Comparison of ENCODE assay signal across 16 mouse cellular contexts in the genomic region with DNA sequence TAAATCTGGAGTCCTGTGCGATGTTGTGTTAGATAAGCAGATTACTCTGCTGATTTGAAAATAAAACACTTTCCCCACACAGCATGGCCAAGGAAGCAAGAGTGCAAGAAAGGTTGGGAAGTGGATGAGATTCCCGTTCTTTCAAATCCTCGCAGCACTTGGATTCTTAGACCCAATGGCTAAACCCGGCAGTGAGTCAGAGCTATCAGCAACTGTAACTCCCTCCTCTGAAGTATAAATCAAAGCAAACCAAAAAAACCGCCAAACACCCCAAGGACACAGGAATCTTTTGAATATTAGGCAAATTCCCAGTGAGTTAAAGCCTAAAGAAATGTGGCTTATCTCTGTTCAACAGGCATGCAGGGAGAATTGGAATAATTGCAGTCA. TPM values are rescaled to one million over a fixed set of nuclear protein-coding genes. Genes with fewer than 3 reads are reported as not detected.
DNase-seq lines count a peak whose midpoint lies in the region.
"Had no signal": no experiment of that assay in that cellular context is flagged by ENCODE, and none has a peak within 500 bp of the region (broad histone marks: within the 10 kb centered on the region; RNA-seq: fewer than 3 reads in every experiment).

No protein-coding gene starts in this region.

- H3K4me3 ChIP-seq in hindbrain, embryonic 10.5 days: no peak overlapping the region
- H3K4me3 ChIP-seq: embryonic facial prominence, embryonic 13.5 days; forebrain, embryonic 12.5 days; heart, adult 2 months; heart, embryonic 12.5 days; hindbrain, embryonic 15.5 days had no signal

- DNase-seq in 3134 (ENCODE audit: extremely low read depth, insufficient read length, low spot score) (peak; percentile 25), 3T3-L1 (ENCODE audit: low read depth, low spot score) (peak; percentile 39)
- DNase-seq in adrenal gland, adult 8-10 months: peak; percentile 20
- DNase-seq in adrenal gland, postnatal 36 days: peak; percentile 46 to 51
- no peak for DNase-seq in hindbrain, embryonic 10.5 days (ENCODE audit: low spot score)
- DNase-seq in yolk sac, embryonic 10.5 days (ENCODE audit: low spot score): no peak
- DNase-seq: cerebellum, adult 18-20 months; cerebellum, adult 9-11 months; cerebellum, postnatal 36 days; forebrain, postnatal 0 days; gastrocnemius, postnatal 14 days; heart, adult 2 months had no signal

- 83% methylated on average over 5 of the region's 5 CpGs for WGBS in hindbrain, embryonic 10.5 days

- H3K36me3 ChIP-seq in hindbrain, embryonic 10.5 days: no peaks in the 10 kb centered on the region
- H3K36me3 ChIP-seq: embryonic facial prominence, embryonic 13.5 days; forebrain, embryonic 12.5 days; heart, embryonic 12.5 days; hindbrain, embryonic 15.5 days had no signal

- 0 out of 2 replicates have a peak, but pooled peaks cover 5% of the 10 kb centered on the region for H3K27me3 ChIP-seq in hindbrain, embryonic 10.5 days (ENCODE audit: insufficient read depth, poor library complexity, severe bottlenecking)
- H3K27me3 ChIP-seq: embryonic facial prominence, embryonic 13.5 days; hindbrain, embryonic 15.5 days had no signal

- no peaks in the 10 kb centered on the region; the same call in 1 of the 2 replicates for H3K9me3 ChIP-seq in hindbrain, embryonic 10.5 days
- H3K9me3 ChIP-seq: forebrain, embryonic 12.5 days; hindbrain, embryonic 15.5 days had no signal

- H3K4me1 ChIP-seq in hindbrain, embryonic 10.5 days (replicated peaks): 0 out of 2 replicates have a peak, but pooled peaks cover 6% of the 10 kb centered on the region
- H3K4me1 ChIP-seq: forebrain, embryonic 12.5 days; heart, embryonic 12.5 days; hindbrain, embryonic 15.5 days had no signal

- no peak overlapping the region for H3K27ac ChIP-seq in hindbrain, embryonic 10.5 days
- H3K27ac ChIP-seq: embryonic facial prominence, embryonic 13.5 days; forebrain, embryonic 12.5 days; heart, adult 2 months; hindbrain, embryonic 15.5 days had no signal

RNA-seq across cellular contexts. Expression of gene Ap1ar, which starts 6.6 kb away (rescaled TPM):
- 10 to 100 TPM; 34.6 to 43.5 (median 42.4) TPM for total RNA-seq in adrenal gland, adult 8-10 months (2022)
- total RNA-seq in adrenal gland, postnatal 36 days (2021): 10 to 100 TPM; 35.6 to 37.3 TPM
- 56.0 and 60.8 TPM in 2 replicates for polyA plus RNA-seq in hindbrain, embryonic 10.5 days (2016; fragmentation: Nextera tagmentation; extraction: Ambion mirVana)

RNA-seq across cellular contexts. Expression of gene Fam241a, which starts 52.2 kb away (rescaled TPM):
- total RNA-seq in adrenal gland, adult 8-10 months (2022): 1 to 10 TPM; 3.0 to 5.2 (median 3.3) TPM
- 1 to 10 TPM; 5.1 to 5.6 TPM for total RNA-seq in adrenal gland, postnatal 36 days (2021)
- 4.6 and 7.1 TPM in 2 replicates for polyA plus RNA-seq in hindbrain, embryonic 10.5 days (2016; fragmentation: Nextera tagmentation; extraction: Ambion mirVana)

RNA-seq across cellular contexts. Expression of gene Tifa, which starts 54.3 kb away (rescaled TPM):
- total RNA-seq in adrenal gland, adult 8-10 months (2022): 10 to 100 TPM in 1 of 4 experiments, 1 to 10 TPM in 3; 5.7 to 10.9 (median 8.4) TPM
- total RNA-seq in adrenal gland, postnatal 36 days (2021): 1 to 10 TPM; 4.4 to 4.9 TPM
- 2.0 and 2.3 TPM in 2 replicates for polyA plus RNA-seq in hindbrain, embryonic 10.5 days (2016; fragmentation: Nextera tagmentation; extraction: Ambion mirVana)

Comparison
In these comparisons a context has a peak if more than half of its experiments do, and no peak if none do; other contexts are left out.
1. DNase-seq: peak in 3134 (single experiment), 3T3-L1 (single experiment), adrenal gland, adult 8-10 months (single experiment) and adrenal gland, postnatal 36 days (2 of 2); none in hindbrain, embryonic 10.5 days (single experiment) and yolk sac, embryonic 10.5 days (single experiment).